7 mouse cellular contexts compared by ENCODE assay signal in the genomic region with DNA sequence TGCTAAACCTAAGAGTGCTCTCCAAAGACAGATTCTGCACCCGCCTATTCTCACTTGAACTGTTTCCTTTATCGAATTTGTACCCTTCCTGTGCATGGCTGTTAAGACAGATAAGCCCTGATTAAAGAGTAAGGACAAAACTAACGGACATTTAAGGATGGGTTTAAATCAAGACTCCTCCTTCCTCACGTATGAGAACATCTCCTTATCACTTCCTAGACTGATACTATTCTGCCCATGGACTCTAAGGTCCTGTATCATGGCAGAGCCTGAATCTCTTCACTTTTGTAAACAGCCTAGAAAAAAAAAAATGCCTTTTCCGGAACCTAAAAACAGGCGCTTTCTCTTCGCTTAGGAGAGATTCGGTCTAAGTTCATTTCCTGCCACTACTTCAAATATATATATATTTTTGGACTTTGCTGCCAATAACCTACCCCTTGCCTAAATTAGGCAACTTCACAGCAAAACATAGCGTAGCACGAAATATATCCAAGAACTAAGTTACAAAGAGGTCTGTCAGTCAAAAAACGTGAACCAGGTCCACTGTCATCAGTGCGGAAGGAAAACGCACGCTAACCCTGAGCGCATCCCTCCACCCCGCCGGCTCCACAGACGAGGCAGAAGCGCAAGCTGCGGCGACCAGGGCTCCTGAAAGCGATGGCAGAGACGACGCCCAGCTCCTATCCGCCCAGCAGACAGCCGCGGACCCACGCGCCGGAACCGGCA. TPM values are rescaled to one million over a fixed set of nuclear protein-coding genes. Genes with fewer than 3 reads are reported as not detected.
DNase-seq lines count a peak whose midpoint lies in the region; ATAC-seq and TF ChIP-seq lines count a peak whose summit lies in the region.

No protein-coding gene starts in this region.

- TF ChIP-seq CTCF in thymus, adult 2 months (IDR thresholded peaks at IDR 0.05; ENCODE audit: borderline replicate concordance, control insufficient read depth, extremely low read depth, insufficient read depth, low read length, poor library complexity): no peak

- DNase-seq in thymus, adult 2 months: no peak
- DNase-seq in thymus, postnatal 10 days (ENCODE audit: low spot score in 2 of 2): no peak
- no peak for DNase-seq in adrenal gland, adult 2 months
- DNase-seq in right cerebral cortex, postnatal 25 days: no peak
- DNase-seq in right cerebral cortex, adult 2 months (ENCODE audit: low spot score in 2 of 2): no peak

- no peak for TF ChIP-seq POLR2A in thymus, adult 2 months (IDR thresholded peaks at IDR 0.05; ENCODE audit: control insufficient read depth, extremely low read depth, insufficient read depth, low read length, poor library complexity)

- H3K4me2 ChIP-seq in liver, embryonic 12.5 days: peak overlapping the region; percentile 87

- peak; percentile 51 for ATAC-seq in erythroid progenitor cell, adult 5-6 weeks (replicated peaks; ENCODE audit: low FRiP score, poor library complexity, severe bottlenecking)
- peak; percentile 72 for ATAC-seq in liver, embryonic 12.5 days

- no peaks in the 10 kb centered on the region for H3K9me3 ChIP-seq in liver, embryonic 12.5 days (replicated peaks)

- no peaks in the 10 kb centered on the region for H3K4me1 ChIP-seq in thymus, adult 2 months (replicated peaks; ENCODE audit: control insufficient read depth, insufficient read depth, low read length)
- peaks cover 32% of the 10 kb centered on the region for H3K4me1 ChIP-seq in liver, embryonic 12.5 days

- peak overlapping the region; percentile 73 for H3K9ac ChIP-seq in liver, embryonic 12.5 days

- H3K36me3 ChIP-seq in thymus, adult 2 months (ENCODE audit: control insufficient read depth, insufficient read depth, low read length): no peaks in the 10 kb centered on the region
- H3K36me3 ChIP-seq in liver, embryonic 12.5 days: peaks cover 21% of the 10 kb centered on the region; the same call in 1 of the 2 replicates

- no peaks in the 10 kb centered on the region for H3K27me3 ChIP-seq in thymus, adult 2 months (ENCODE audit: control insufficient read depth, insufficient read depth, low read length)
- H3K27me3 ChIP-seq in liver, embryonic 12.5 days (replicated peaks): no peaks in the 10 kb centered on the region

- H3K4me3 ChIP-seq in thymus, adult 2 months (ENCODE audit: control insufficient read depth, insufficient read depth, low read length): peak overlapping the region; percentile 83
- H3K4me3 ChIP-seq in liver, embryonic 12.5 days: peak overlapping the region; percentile 95

- WGBS in thymus, adult 2 months: under 1% methylated on average over 31 of the region's 31 CpGs
- 1% methylated on average over 31 of the region's 31 CpGs for WGBS in liver, embryonic 12.5 days (ENCODE audit: insufficient replicate concordance)

- 0 out of 2 replicates have a peak overlapping the region, but pooled peaks have one; percentile 1 for H3K27ac ChIP-seq in thymus, adult 2 months (ENCODE audit: control insufficient read depth, insufficient read depth, low read length)
- peak overlapping the region; percentile 82 for H3K27ac ChIP-seq in liver, embryonic 12.5 days

RNA-seq across cellular contexts. Expression of a gene that starts 0.4 kb away (rescaled TPM):
- polyA plus RNA-seq in thymus, adult 2 months (2012; rRNA removed): 23.6 and 24.2 TPM in 2 replicates
- 23.1 and 52.6 TPM in 2 replicates for total RNA-seq in erythroid progenitor cell, adult 5-6 weeks (2015; ENCODE audit: low replicate concordance)
- total RNA-seq in erythroid progenitor cell, adult 5-6 weeks (2017; ENCODE audit: low replicate concordance): 17.1 and 23.3 TPM in 2 replicates
- polyA plus RNA-seq in liver, embryonic 12.5 days (2016; fragmentation: Nextera tagmentation; extraction: Ambion mirVana): 25.8 and 25.9 TPM in 2 replicates
- total RNA-seq in adrenal gland, adult 2 months (2021): 10 to 100 TPM in 1 of 2 experiments, 1 to 10 TPM in 1; 9.6 to 16.1 TPM
- 1.5 and 2.1 TPM in 2 replicates for polyA plus RNA-seq in adrenal gland, adult 2 months (2012; rRNA removed)

RNA-seq across cellular contexts. Expression of a gene that starts 0.6 kb away (rescaled TPM):
- 8.9 and 9.4 TPM in 2 replicates for polyA plus RNA-seq in thymus, adult 2 months (2012; rRNA removed)
- 13.8 and 19.5 TPM in 2 replicates for total RNA-seq in erythroid progenitor cell, adult 5-6 weeks (2015; ENCODE audit: low replicate concordance)
- total RNA-seq in erythroid progenitor cell, adult 5-6 weeks (2017; ENCODE audit: low replicate concordance): 19.9 and 30.9 TPM in 2 replicates
- 51.3 and 54.6 TPM in 2 replicates for polyA plus RNA-seq in liver, embryonic 12.5 days (2016; fragmentation: Nextera tagmentation; extraction: Ambion mirVana)
- total RNA-seq in adrenal gland, adult 2 months (2021): 10 to 100 TPM; 38.1 to 39.1 TPM
- polyA plus RNA-seq in adrenal gland, adult 2 months (2012; rRNA removed): 2.6 and 3.7 TPM in 2 replicates

RNA-seq across cellular contexts. Expression of a gene that starts 26.8 kb away (rescaled TPM):
- polyA plus RNA-seq in thymus, adult 2 months (2012; rRNA removed): 1.1 and 2.0 TPM in 2 replicates
- not detected in 2 replicates for total RNA-seq in erythroid progenitor cell, adult 5-6 weeks (2015; ENCODE audit: low replicate concordance)
- total RNA-seq in erythroid progenitor cell, adult 5-6 weeks (2017; ENCODE audit: low replicate concordance): 1.7 TPM in 1 of 2 replicates, not detected in the other
- polyA plus RNA-seq in liver, embryonic 12.5 days (2016; fragmentation: Nextera tagmentation; extraction: Ambion mirVana): 0.08 and 0.11 TPM in 2 replicates
- under 1 TPM; 0.17 to 0.49 TPM for total RNA-seq in adrenal gland, adult 2 months (2021)
- 0.30 and 0.42 TPM in 2 replicates for polyA plus RNA-seq in adrenal gland, adult 2 months (2012; rRNA removed)

RNA-seq across cellular contexts. Expression of a gene that starts 41.0 kb away (rescaled TPM):
- polyA plus RNA-seq in thymus, adult 2 months (2012; rRNA removed): 6.3 TPM in 2 replicates
- total RNA-seq in erythroid progenitor cell, adult 5-6 weeks (2015; ENCODE audit: low replicate concordance): 3.6 and 7.1 TPM in 2 replicates
- 1.5 and 4.8 TPM in 2 replicates for total RNA-seq in erythroid progenitor cell, adult 5-6 weeks (2017; ENCODE audit: low replicate concordance)
- polyA plus RNA-seq in liver, embryonic 12.5 days (2016; fragmentation: Nextera tagmentation; extraction: Ambion mirVana): 6.6 and 6.9 TPM in 2 replicates
- 10 to 100 TPM in 1 of 2 experiments, 1 to 10 TPM in 1; 7.7 to 12.3 TPM for total RNA-seq in adrenal gland, adult 2 months (2021)
- 2.7 and 3.5 TPM in 2 replicates for polyA plus RNA-seq in adrenal gland, adult 2 months (2012; rRNA removed)
